Mouse (Mus musculus) embryonic fibroblast, embryonic 13.5 days (primary cell): Measurements from ENCODE around the gene Gabrr2. TPM values are rescaled to one million over a fixed set of nuclear protein-coding genes. Genes with fewer than 3 reads are reported as not detected.

Experiments used
- H3K27ac ChIP-seq: 2 replicates; pipeline ENCODE4 v1.5.1; 2012; ENCODE audit warnings: low read length, control low read depth, inconsistent platforms; ENCODE audit not compliant: insufficient read depth
- H3K4me1 ChIP-seq: 2 replicates; pipeline ENCODE4 v1.6.1; 2011; ENCODE audit warnings: low read length; ENCODE audit not compliant: control insufficient read depth, insufficient read depth
- H3K4me3 ChIP-seq: 2 replicates; pipeline ENCODE4 v1.5.1; 2011; ENCODE audit warnings: mild to moderate bottlenecking, control low read depth, low read length; ENCODE audit not compliant: insufficient read depth
- CTCF ChIP-seq: IDR thresholded peaks from 2 replicates; pipeline ENCODE4 v1.5.1; 2011; ENCODE audit warnings: mild to moderate bottlenecking, control low read depth, low read length, moderate library complexity, borderline replicate concordance; ENCODE audit not compliant: insufficient read depth
- POLR2A ChIP-seq: IDR thresholded peaks from 2 replicates; pipeline ENCODE4 v1.6.1; 2011; ENCODE audit warnings: low read depth, mild to moderate bottlenecking, control low read depth, low read length, moderate library complexity
- polyA plus RNA-seq: library from polyadenylated mRNA; stranded (reverse); fragments of >200 nt; gene quantifications from 2 replicates; pipeline ENCODE4 v1.2.4, GENCODE M21; 2011; ENCODE audit warnings: low read depth; ENCODE audit not compliant: missing spikeins, insufficient read length

Gene Gabrr2
- polyA plus RNA-seq, 1 experiment, result not detected

DNA sequence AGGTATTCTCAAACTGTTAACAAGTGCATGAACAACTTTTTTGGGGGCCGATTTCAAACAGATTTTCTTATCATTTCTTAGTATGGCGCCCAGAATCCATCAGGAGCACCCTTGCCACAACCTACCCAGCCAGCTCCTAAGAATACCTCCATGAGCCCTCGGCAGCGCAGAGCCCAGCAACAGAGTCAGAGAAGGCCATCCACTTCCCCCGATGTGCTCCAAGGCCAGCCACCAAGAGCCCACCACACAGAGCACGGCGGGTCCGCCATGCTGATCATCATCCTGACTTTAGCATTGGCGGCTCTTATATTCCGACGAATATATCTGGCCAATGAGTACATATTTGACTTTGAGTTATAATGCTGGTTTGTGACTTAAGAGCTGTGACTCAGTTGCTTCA, 13.2 kb upstream of the Gabrr2 start:
- Histone ChIP-seq H3K27ac (no peak overlapping the region), H3K4me1 (no peaks in the 10 kb centered on the region), H3K4me3 (no peak overlapping the region)
- TF ChIP-seq POLR2A (no peak), CTCF (no peak)

- Histone ChIP-seq H3K4me1 (no peaks in the 10 kb centered on the region), H3K27ac (no peak overlapping the region), H3K4me3 (no peak overlapping the region)
- no peak for TF ChIP-seq POLR2A
- no peak for TF ChIP-seq CTCF
These were observed 10.7 kb upstream of the Gabrr2 start for GRCm38 (mm10) chr4:33052055-33052454.

GRCm38 (mm10) chr4:33052650-33053049, 10.1 kb upstream of the Gabrr2 start:
- H3K4me1 ChIP-seq, result no peaks in the 10 kb centered on the region
- TF ChIP-seq CTCF (no peak), POLR2A (no peak)
- H3K27ac ChIP-seq, result no peak overlapping the region
- H3K4me3 ChIP-seq, result no peak overlapping the region

- Histone ChIP-seq H3K4me1 (no peaks in the 10 kb centered on the region), H3K4me3 (no peak overlapping the region), H3K27ac (no peak overlapping the region)
- TF ChIP-seq CTCF, result no peak
- no peak for TF ChIP-seq POLR2A
These were observed 8.4 kb upstream of the Gabrr2 start for GRCm38 (mm10) chr4:33054426-33054825.

GRCm38 (mm10) chr4:33056317-33056716, 6.5 kb upstream of the Gabrr2 start:
- Histone ChIP-seq H3K4me3 (no peak overlapping the region), H3K4me1 (no peaks in the 10 kb centered on the region), H3K27ac (no peak overlapping the region)
- no peak for TF ChIP-seq POLR2A
- TF ChIP-seq CTCF, result no peak

GRCm38 (mm10) chr4:33057890-33058687, 4.7 kb upstream of the Gabrr2 start:
- no peak overlapping the region for H3K4me3 ChIP-seq
- TF ChIP-seq CTCF (no peak), POLR2A (no peak)
- no peaks in the 10 kb centered on the region for H3K4me1 ChIP-seq
- 0 out of 2 replicates have a peak overlapping the region, but pooled peaks have one; percentile 39 for H3K27ac ChIP-seq

- TF ChIP-seq CTCF (no peak), POLR2A (no peak)
- H3K4me1 ChIP-seq, result 0 out of 2 replicates have a peak, but pooled peaks cover 4% of the 10 kb centered on the region
- no peak overlapping the region for H3K4me3 ChIP-seq
- H3K27ac ChIP-seq, result no peak overlapping the region
These were observed 1.6 kb upstream of the Gabrr2 start for GRCm38 (mm10) chr4:33061158-33061557.

DNA sequence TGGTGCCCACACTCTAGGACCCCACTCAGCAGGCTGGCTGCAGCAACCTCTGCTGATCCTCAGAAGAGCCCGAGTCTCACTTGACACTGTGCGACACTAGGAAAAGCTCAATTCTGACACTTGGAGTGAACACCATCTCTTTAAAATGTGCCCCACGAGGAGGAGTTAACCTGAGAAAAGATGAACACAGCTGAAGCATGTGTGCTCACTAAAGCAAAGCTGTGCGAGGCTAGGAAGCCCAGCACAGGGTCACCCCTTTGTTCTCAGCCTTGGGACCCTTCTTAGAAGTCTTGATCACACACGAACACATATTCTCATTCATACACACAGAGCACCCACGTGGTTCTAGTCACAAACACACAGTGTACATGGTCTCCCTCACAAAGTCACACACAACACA, 2.2 kb downstream of the Gabrr2 start:
- Histone ChIP-seq H3K4me1 (0 out of 2 replicates have a peak, but pooled peaks cover 4% of the 10 kb centered on the region), H3K4me3 (no peak overlapping the region), H3K27ac (no peak overlapping the region)
- no peak for TF ChIP-seq POLR2A
- TF ChIP-seq CTCF, result no peak

DNA sequence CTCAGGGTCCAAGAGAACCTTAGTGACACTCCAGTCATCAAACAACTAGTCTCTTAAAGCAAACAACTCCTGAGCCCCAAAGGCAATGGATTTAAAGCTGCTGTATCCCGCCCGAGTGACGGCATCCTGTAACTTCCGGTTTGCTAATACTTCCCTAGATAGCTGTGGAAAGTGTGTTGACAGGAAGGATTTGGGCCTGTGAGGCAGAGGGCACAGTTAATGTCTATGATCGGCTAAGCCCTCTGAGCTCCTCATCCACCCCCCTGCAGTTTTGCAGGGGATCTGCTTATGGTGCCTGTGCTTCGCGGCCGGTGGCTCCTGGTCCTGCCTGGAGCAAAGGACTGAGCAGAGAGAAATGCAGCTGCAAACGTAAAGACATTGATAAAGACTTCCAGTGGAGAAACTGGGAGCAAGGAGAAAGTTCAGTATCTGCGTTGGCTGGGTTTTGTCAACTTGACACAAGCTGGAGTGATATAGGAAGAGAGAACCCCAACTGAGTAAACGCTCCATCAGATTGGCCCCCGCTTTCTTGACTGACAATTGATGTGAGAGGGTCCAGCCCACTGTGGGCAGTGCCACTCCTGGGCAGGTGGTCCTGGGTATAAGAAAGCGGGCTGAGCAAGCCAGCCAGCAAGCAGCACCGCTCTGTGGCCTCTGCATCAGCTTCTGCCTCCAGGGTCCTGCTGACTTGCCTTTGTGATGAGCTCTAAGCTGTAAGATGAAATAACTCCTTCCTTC, 3.6 kb downstream of the Gabrr2 start:
- H3K4me3 ChIP-seq, result no peak overlapping the region
- H3K27ac ChIP-seq, result no peak overlapping the region
- TF ChIP-seq CTCF (no peak), POLR2A (no peak)
- H3K4me1 ChIP-seq, result 0 out of 2 replicates have a peak, but pooled peaks cover 4% of the 10 kb centered on the region

GRCm38 (mm10) chr4:33067331-33067730, 4.5 kb downstream of the Gabrr2 start:
- Histone ChIP-seq H3K27ac (no peak overlapping the region), H3K4me3 (no peak overlapping the region), H3K4me1 (0 out of 2 replicates have a peak, but pooled peaks cover 4% of the 10 kb centered on the region)
- no peak for TF ChIP-seq POLR2A
- no peak for TF ChIP-seq CTCF
